Mouse (Mus musculus) intestine, embryonic 15.5 days (tissue): ENCODE results near the gene Glce. TPM values are rescaled to one million over a fixed set of nuclear protein-coding genes. Genes with fewer than 3 reads are reported as not detected.

Experiments
- ATAC-seq: fragments of 200-750 bp; cut with Nextera tagmentation; 2 replicates; pipeline ENCODE4 v1.8.0; 2017; ENCODE audit warnings: moderate TSS enrichment, moderate library complexity
- H3K27ac ChIP-seq: fragments of 300-500 bp; sonication (generic); 2 replicates; pipeline ENCODE4 v1.5.1; 2015; ENCODE audit warnings: mild to moderate bottlenecking, inconsistent platforms
- H3K27me3 ChIP-seq: fragments of 300-500 bp; sonication (generic); replicated peaks from 2 replicates; pipeline ENCODE4 v1.6.1; 2015; ENCODE audit warnings: inconsistent platforms
- H3K36me3 ChIP-seq: fragments of 300-500 bp; sonication (generic); 2 replicates; pipeline ENCODE4 v1.6.1; 2015; ENCODE audit warnings: inconsistent platforms
- H3K4me1 ChIP-seq: fragments of 300-500 bp; sonication (generic); replicated peaks from 2 replicates; pipeline ENCODE4 v1.6.1; 2015; ENCODE audit warnings: inconsistent platforms
- H3K4me2 ChIP-seq: fragments of 300-500 bp; sonication (generic); replicated peaks from 2 replicates; pipeline ENCODE4 v1.6.1; 2015; ENCODE audit warnings: mild to moderate bottlenecking, inconsistent platforms
- H3K4me3 ChIP-seq: fragments of 300-500 bp; sonication (generic); replicated peaks from 2 replicates; pipeline ENCODE4 v1.5.1; 2015; ENCODE audit warnings: inconsistent platforms
- H3K9ac ChIP-seq: fragments of 300-500 bp; sonication (generic); 2 replicates; pipeline ENCODE4 v1.6.1; 2015; ENCODE audit warnings: inconsistent platforms
- H3K9me3 ChIP-seq: fragments of 300-500 bp; sonication (generic); 2 replicates; pipeline ENCODE4 v1.6.1; 2016; ENCODE audit warnings: inconsistent platforms
- WGBS: fragments of 180-500 bp; shearing (Covaris S2); methylation state at CpG from one replicate; pipeline ENCODE4 v1.1.7; 2015; 5-methylcytosine and 5-hydroxymethylcytosine counted together
- polyA plus RNA-seq: library from polyadenylated mRNA; unstranded; fragments of >200 nt; fragmentation: Nextera tagmentation; extraction: Ambion mirVana; gene quantifications from 2 replicates; pipeline ENCODE4 v1.2.1, GENCODE M21; 2015

Gene Glce
- polyA plus RNA-seq, 1 experiment from 2014 or later: 20.8 TPM

DNA sequence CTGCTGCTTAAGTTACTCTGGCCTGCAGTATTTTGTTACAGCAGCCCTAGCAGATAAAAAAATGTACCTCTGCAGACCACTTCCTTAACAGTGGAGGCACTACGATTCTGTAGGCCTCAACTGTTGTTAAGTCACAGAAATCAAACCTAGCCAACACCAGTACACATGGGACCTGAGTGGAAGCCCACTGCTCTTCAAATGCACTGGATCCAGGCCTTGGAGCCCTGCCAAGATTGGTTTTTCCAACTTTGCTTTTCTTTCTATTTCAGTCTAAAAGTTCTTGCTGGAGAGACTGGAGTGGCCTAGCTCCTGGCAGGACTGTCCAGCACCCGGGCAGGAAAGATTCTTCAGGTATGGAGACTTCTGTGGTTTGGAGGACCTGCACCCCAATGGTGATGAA is 66.2 kb downstream of the Glce start:
- no peak for ATAC-seq
- H3K4me3 ChIP-seq: no peak overlapping the region
- H3K9ac ChIP-seq: no peak overlapping the region
- no peaks in the 10 kb centered on the region for H3K9me3 ChIP-seq
- H3K4me2 ChIP-seq: no peak overlapping the region
- H3K4me1 ChIP-seq: no peaks in the 10 kb centered on the region
- H3K36me3 ChIP-seq: no peaks in the 10 kb centered on the region
- no peaks in the 10 kb centered on the region for H3K27me3 ChIP-seq
- WGBS: 86% methylated on average over 2 of the region's 2 CpGs
- H3K27ac ChIP-seq: no peak overlapping the region

DNA sequence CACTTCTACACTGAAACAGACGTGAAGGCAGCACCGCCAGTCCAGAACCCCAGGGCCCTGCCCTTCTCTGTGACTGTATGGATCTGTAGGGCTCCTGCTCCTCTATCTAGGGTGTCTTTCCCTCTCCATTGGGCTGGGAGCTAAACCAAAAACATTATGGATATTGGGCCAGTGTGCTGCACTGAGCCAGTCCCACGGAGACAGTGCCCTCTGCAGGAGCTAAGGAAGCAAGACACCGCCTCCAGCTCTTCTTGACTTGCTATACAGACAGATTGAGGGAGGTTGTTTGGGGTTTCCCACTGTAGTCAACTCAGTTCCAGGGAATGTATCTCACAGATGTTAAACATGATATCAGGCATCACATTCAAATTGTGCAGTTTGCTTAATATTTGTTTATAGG is 71.7 kb downstream of the Glce start:
- WGBS: 55% methylated on average over 4 of the region's 4 CpGs
- ATAC-seq: no peak
- H3K9ac ChIP-seq: no peak overlapping the region
- no peaks in the 10 kb centered on the region for H3K4me1 ChIP-seq
- H3K4me3 ChIP-seq: no peak overlapping the region
- no peak overlapping the region for H3K4me2 ChIP-seq
- H3K27ac ChIP-seq: no peak overlapping the region
- H3K27me3 ChIP-seq: no peaks in the 10 kb centered on the region
- no peaks in the 10 kb centered on the region for H3K9me3 ChIP-seq
- no peaks in the 10 kb centered on the region for H3K36me3 ChIP-seq

DNA sequence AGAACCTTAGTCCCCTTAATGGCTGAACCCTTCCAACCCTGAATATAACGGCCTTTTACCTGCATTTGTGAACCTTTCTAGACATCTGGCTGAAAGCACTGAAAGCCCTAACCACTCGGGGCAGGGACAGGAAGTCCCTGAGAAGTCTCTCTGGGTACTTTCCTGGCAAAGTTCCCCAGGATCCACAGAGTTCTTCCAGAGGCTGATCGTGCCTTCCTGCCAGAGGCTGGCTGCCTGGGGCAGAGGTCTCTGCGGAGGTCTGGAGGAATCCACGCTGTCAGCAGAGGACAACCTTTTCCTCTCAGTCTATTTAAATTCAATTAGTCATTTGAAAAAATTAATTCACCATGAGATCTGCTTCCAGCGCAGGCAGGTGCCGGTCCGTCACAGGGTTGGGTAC is 73.3 kb downstream of the Glce start:
- 69% methylated on average over 8 of the region's 8 CpGs for WGBS
- Histone ChIP-seq H3K9ac (no peak overlapping the region), H3K36me3 (no peaks in the 10 kb centered on the region), H3K4me2 (no peak overlapping the region), H3K9me3 (no peaks in the 10 kb centered on the region), H3K27me3 (no peaks in the 10 kb centered on the region), H3K4me3 (no peak overlapping the region), H3K27ac (no peak overlapping the region), H3K4me1 (no peaks in the 10 kb centered on the region)
- ATAC-seq: no peak

DNA sequence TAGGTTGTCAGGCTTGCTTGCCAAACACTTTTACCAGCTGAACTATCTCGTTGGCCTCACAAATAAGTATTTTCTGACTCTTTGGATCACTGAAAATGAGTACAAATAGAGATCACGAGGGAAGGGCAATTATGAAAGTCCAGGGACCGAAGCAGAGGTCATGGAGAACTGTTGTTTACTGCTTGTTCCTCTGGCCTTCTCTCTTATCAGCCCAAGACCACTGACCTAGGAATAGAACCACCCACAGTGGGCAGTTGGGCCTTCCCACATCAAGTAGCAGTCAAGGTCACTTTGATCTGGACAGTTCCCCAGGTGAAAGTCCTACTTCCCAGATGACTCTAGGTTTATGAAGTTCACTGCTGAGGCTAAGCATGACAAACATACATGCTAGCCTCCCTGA is 80.3 kb downstream of the Glce start:
- WGBS: 80% methylated on average over 3 of the region's 3 CpGs
- no peak for ATAC-seq
- Histone ChIP-seq H3K4me3 (no peak overlapping the region), H3K4me2 (no peak overlapping the region), H3K9ac (no peak overlapping the region), H3K36me3 (no peaks in the 10 kb centered on the region), H3K27ac (no peak overlapping the region), H3K9me3 (no peaks in the 10 kb centered on the region), H3K27me3 (no peaks in the 10 kb centered on the region), H3K4me1 (no peaks in the 10 kb centered on the region)

DNA sequence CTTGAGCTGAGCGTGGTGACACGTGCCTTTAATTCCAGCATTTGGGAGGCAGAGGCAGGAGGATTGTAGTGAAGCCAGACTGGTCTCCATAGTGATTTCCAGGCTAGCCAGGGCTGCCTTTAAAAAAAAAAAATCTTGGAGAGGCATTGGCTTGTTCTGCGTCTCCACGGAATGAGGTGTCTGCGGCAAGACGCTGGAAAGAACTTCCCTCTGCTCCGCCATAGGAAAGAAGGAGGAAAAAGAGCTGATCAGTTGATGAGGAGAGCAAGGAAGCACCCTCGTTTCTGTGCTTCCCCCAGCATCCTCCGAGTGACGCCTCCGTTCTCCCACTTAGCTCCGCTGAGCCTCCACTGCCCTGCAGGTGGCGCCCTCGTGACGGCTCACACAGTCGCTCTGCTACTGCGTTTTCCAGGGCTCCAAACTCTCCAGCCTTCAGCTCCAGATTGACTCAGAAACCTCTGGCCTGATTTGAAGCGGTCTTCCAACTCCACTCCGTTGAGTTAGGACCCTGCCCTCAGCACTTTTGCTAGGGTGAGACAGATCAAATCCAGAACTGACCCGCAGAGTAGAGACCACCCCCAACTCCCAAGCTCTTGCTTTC is 82.3 kb downstream of the Glce start:
- Histone ChIP-seq H3K9me3 (no peaks in the 10 kb centered on the region), H3K4me1 (no peaks in the 10 kb centered on the region), H3K27me3 (no peaks in the 10 kb centered on the region), H3K27ac (no peak overlapping the region), H3K9ac (no peak overlapping the region), H3K4me2 (peak overlapping the region; percentile 40; the same call in 1 of the 2 replicates), H3K36me3 (no peaks in the 10 kb centered on the region), H3K4me3 (no peak overlapping the region)
- peak; percentile 77 for ATAC-seq
- 8% methylated on average over 20 of the region's 20 CpGs for WGBS

DNA sequence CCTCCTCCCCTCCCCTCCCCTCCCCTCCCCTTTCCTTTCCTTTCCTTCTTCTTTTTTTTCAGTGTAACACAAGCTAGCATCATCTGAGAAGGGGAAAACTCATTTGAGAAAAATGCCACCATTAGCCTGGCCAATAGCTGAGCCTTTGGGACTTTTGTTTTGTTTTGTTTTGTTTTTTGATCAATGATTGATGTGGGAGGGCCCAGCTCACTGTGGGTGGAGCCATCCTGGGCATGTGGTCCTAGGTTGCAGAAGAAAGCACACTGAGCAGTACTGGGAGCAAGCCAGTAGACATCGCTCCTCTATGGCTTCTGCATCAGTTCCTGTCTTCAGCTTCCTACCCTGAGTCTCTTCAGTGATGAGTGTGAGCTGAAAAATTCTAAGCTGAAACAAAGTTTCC is 86.6 kb downstream of the Glce start:
- ATAC-seq: no peak
- Histone ChIP-seq H3K27me3 (no peaks in the 10 kb centered on the region), H3K4me1 (no peaks in the 10 kb centered on the region), H3K9ac (no peak overlapping the region), H3K9me3 (no peaks in the 10 kb centered on the region), H3K4me2 (no peak overlapping the region), H3K4me3 (no peak overlapping the region), H3K36me3 (no peaks in the 10 kb centered on the region), H3K27ac (no peak overlapping the region)
- WGBS: 79% methylated on average over 1 of the region's 1 CpGs

DNA sequence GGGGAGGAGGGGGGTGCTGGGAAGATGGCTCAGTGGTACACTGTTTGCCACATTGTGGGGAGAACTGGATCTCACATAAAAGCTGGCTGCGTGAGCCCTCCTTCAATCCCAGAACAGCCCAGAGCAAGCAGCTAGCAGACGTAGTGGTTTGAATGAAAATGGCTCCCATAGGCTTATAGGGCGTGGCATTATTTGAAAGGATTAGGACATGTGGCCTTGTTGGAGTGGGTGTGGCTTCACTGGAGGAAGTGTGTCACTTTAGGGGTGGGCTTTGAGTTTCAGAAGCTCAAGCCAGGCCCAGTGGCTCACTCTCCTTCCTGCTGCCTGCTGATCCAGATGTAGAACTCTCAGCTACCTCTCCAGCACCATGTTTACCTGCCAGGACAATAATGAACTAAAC is 90.2 kb downstream of the Glce start:
- H3K4me3 ChIP-seq: no peak overlapping the region
- 93% methylated on average over 3 of the region's 3 CpGs for WGBS

DNA sequence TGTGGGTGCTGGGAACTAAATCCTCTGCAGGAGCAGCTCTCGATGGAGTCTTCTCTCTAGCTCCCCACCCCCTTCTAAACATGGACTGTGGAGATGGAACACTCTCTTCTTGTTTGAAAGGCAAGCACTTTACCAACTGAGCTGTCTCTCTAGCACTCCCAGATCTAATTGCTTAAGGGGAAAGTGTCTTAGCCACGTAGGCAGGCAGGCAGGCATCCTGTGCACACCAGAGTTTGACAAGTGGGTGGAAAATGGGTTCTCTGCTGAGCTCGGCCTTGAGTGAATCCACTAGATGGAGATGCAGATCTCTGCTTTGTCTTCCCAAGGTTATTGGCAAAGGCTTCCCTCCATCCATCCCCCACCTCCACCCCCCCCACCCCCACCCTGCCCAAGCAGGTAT is 94.4 kb downstream of the Glce start:
- Histone ChIP-seq H3K27ac (no peak overlapping the region), H3K9me3 (no peaks in the 10 kb centered on the region), H3K36me3 (no peaks in the 10 kb centered on the region), H3K9ac (no peak overlapping the region), H3K27me3 (0 out of 2 replicates have a peak, but pooled peaks cover 3% of the 10 kb centered on the region), H3K4me2 (no peak overlapping the region), H3K4me1 (peaks cover 23% of the 10 kb centered on the region), H3K4me3 (no peak overlapping the region)
- 52% methylated on average over 3 of the region's 3 CpGs for whole genome bisulfite sequencing
- ATAC-seq: no peak

More for the DNA sequence above, 90.2 kb downstream of the Glce start:
- no peak overlapping the region for H3K9ac ChIP-seq
- no peak for ATAC-seq
- no peaks in the 10 kb centered on the region for H3K9me3 ChIP-seq
- H3K4me2 ChIP-seq: no peak overlapping the region
- peaks cover 2% of the 10 kb centered on the region for H3K4me1 ChIP-seq
- H3K27me3 ChIP-seq: no peaks in the 10 kb centered on the region
- H3K27ac ChIP-seq: no peak overlapping the region
- no peaks in the 10 kb centered on the region for H3K36me3 ChIP-seq

DNA sequence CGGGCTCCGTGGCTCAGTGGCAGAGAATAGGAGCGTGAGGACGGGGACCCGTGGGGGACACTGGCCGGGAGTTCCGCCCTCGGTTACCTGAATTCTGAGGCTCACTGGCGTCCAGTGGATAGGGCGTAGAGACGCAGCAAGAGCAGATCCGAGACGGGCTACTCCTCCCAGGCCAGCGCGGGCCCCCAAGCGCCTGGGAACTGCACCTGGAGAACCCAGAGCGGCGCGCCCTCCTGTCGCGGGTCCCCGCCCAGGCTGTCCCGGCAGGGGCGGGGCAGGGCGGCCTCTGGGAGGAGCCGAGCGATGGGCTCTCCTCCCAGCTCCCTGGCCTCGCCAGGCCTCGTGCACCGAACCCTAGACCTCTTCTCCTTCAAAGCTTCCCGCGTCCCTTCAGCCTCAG is 95.9 kb downstream of the Glce start, which contains the start of gene Paqr5:
TSS of gene Paqr5 (minus strand) at position 257 of the 400 bp plus-strand sequence.
- Histone ChIP-seq H3K4me1 (peaks cover 26% of the 10 kb centered on the region), H3K9ac (peak within 1 kb of the TSS; percentile 34), H3K27me3 (0 out of 2 replicates have a peak, but pooled peaks cover 3% of the 10 kb centered on the region), H3K9me3 (no peaks in the 10 kb centered on the region), H3K4me2 (peak within 1 kb of the TSS; percentile 91), H3K4me3 (peak within 1 kb of the TSS; percentile 48), H3K27ac (0 out of 2 replicates have a peak within 1 kb of the TSS, but pooled peaks have one; percentile 11), H3K36me3 (no peaks in the 10 kb centered on the region)
- WGBS: under 1% methylated on average over 32 of the region's 32 CpGs
- peak; percentile 93 for ATAC-seq

DNA sequence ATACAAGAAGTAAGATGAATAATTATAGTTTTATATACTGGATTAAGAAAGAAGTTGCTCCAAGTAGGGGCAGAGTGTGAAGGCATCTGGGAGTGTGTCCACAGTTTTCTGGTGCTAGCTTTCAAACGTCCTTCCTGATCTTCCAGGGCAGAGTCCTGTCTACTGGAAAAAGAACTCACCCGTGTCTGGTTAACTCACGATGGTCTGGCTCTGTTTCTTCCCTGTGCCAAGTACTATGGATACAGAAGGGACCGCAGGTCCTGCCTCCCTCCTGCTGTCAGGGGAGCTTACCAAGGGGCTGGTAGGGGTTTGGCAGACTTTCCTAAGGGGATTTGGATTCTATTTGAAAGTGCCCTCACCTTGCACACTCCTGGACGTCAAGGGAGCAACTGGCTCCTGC is 97.4 kb downstream of the Glce start:
- Histone ChIP-seq H3K4me2 (0 out of 2 replicates have a peak overlapping the region, but pooled peaks have one; percentile 6), H3K27ac (no peak overlapping the region), H3K36me3 (no peaks in the 10 kb centered on the region), H3K4me1 (peaks cover 26% of the 10 kb centered on the region), H3K9ac (no peak overlapping the region), H3K4me3 (no peak overlapping the region), H3K27me3 (0 out of 2 replicates have a peak, but pooled peaks cover 3% of the 10 kb centered on the region), H3K9me3 (no peaks in the 10 kb centered on the region)
- no peak for ATAC-seq
- 51% methylated on average over 5 of the region's 5 CpGs for WGBS

DNA sequence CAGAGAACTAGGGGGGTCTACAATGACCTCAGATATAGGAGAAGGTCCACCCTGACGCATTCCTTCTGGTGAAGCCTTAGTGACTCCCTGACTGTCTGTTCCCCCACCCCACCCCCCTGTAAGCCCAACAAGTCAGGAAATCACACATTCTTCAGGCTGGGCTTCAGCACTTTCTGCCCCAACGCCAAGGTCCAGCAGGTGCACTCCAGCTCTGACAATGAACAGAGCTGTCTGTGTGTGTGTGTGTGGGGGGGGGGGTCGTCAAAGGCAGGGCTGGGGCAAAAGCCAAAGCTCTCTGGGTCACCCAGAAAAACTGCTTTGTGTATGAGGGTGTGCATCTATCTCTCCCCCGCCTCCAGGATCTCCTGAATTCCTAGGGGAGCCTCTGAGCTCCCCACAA is 98.6 kb downstream of the Glce start:
- no peak for ATAC-seq
- H3K9me3 ChIP-seq: no peaks in the 10 kb centered on the region
- 39% methylated on average over 4 of the region's 4 CpGs for WGBS
- H3K4me1 ChIP-seq: peaks cover 26% of the 10 kb centered on the region
- no peak overlapping the region for H3K9ac ChIP-seq
- H3K4me3 ChIP-seq: no peak overlapping the region
- no peaks in the 10 kb centered on the region for H3K36me3 ChIP-seq
- 0 out of 2 replicates have a peak, but pooled peaks cover 3% of the 10 kb centered on the region for H3K27me3 ChIP-seq
- H3K4me2 ChIP-seq: no peak overlapping the region
- H3K27ac ChIP-seq: no peak overlapping the region

DNA sequence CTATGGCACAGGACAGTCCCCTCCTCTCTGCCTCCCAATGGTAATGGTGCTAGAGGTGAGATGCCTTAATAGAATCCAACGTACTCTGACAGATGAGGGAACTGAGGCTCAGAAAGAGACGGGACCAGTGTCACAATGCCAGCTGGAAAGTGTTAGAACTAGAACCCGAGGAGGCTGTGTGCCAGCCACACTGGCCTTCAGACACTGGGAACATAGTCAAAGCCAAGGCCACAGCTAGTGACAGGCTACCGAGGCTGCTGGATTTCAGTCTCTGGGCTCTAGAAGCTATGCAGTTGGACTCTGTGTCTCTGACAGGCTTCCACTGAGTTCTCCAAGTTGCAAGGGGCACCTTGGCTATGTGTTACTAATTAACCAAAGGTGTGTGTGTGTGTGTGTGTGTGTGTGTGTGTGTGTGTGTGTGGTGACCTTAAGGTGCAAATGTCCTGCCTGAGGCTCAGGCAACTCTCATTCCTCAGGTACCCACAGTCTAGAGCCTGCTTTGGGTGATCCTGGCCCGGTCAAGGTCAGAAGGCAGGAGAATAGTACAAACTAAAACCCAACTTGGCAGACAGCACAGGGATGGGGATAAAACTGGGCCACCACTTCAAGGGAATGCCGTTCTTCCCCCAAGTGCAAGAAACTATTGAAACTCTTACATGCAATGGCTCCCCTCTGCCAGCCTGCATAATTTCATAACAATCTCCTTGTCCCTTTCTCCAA is 99.3 kb downstream of the Glce start:
- Histone ChIP-seq H3K27me3 (0 out of 2 replicates have a peak, but pooled peaks cover 3% of the 10 kb centered on the region), H3K4me3 (no peak overlapping the region), H3K4me2 (0 out of 2 replicates have a peak overlapping the region, but pooled peaks have one; percentile 11), H3K9ac (no peak overlapping the region), H3K27ac (peak overlapping the region; percentile 64), H3K9me3 (no peaks in the 10 kb centered on the region), H3K4me1 (peaks cover 29% of the 10 kb centered on the region), H3K36me3 (no peaks in the 10 kb centered on the region)
- peak; percentile 35 for ATAC-seq
- 66% methylated on average over 6 of the region's 6 CpGs for WGBS
